Mouse (Mus musculus): ENCODE data around the gene Dock4. TPM values are rescaled to one million over a fixed set of nuclear protein-coding genes. Genes with fewer than 3 reads are reported as not detected.

Gene Dock4
- polyA plus RNA-seq, 1 experiment, result 12.7 TPM

GRCm38 (mm10) chr12:40635991-40636390 is 190.2 kb downstream of the Dock4 start:
- no peak overlapping the region for H3K27ac ChIP-seq (ENCODE audit: insufficient read depth, low read length)
- H3K36me3 ChIP-seq (ENCODE audit: control insufficient read depth, insufficient read depth, low read length, poor library complexity, severe bottlenecking), result no peaks in the 10 kb centered on the region
- no peaks in the 10 kb centered on the region for H3K4me1 ChIP-seq (ENCODE audit: control insufficient read depth, insufficient read depth, low read length)
- TF ChIP-seq POLR2A (IDR thresholded peaks at IDR 0.05; ENCODE audit: insufficient read depth, low read length), result no peak
- no peak for TF ChIP-seq CTCF (IDR thresholded peaks at IDR 0.05; ENCODE audit: low read depth, low read length)
- TF ChIP-seq EP300 (IDR thresholded peaks at IDR 0.05; ENCODE audit: insufficient read depth, low read depth, low read length), result no peak
- no peak overlapping the region for H3K4me3 ChIP-seq (ENCODE audit: low read depth, low read length)
- no peaks in the 10 kb centered on the region for H3K9me3 ChIP-seq (replicated peaks; ENCODE audit: control insufficient read depth, insufficient read depth, low read length, poor library complexity, severe bottlenecking)
- H3K9ac ChIP-seq (ENCODE audit: low read depth, poor library complexity, severe bottlenecking), result no peak overlapping the region
- no peaks in the 10 kb centered on the region for H3K27me3 ChIP-seq (ENCODE audit: control insufficient read depth, insufficient read depth, low read length, poor library complexity, severe bottlenecking)

- H3K9ac ChIP-seq (ENCODE audit: low read depth, poor library complexity, severe bottlenecking), result no peak overlapping the region
- no peak overlapping the region for H3K4me3 ChIP-seq (ENCODE audit: low read depth, low read length)
- H3K4me1 ChIP-seq (ENCODE audit: control insufficient read depth, insufficient read depth, low read length), result no peaks in the 10 kb centered on the region
- no peaks in the 10 kb centered on the region for H3K36me3 ChIP-seq (ENCODE audit: control insufficient read depth, insufficient read depth, low read length, poor library complexity, severe bottlenecking)
- TF ChIP-seq POLR2A (IDR thresholded peaks at IDR 0.05; ENCODE audit: insufficient read depth, low read length) (no peak), CTCF (IDR thresholded peaks at IDR 0.05; ENCODE audit: low read depth, low read length) (no peak), EP300 (IDR thresholded peaks at IDR 0.05; ENCODE audit: insufficient read depth, low read depth, low read length) (no peak)
- H3K9me3 ChIP-seq (replicated peaks; ENCODE audit: control insufficient read depth, insufficient read depth, low read length, poor library complexity, severe bottlenecking), result no peaks in the 10 kb centered on the region
- H3K27me3 ChIP-seq (ENCODE audit: control insufficient read depth, insufficient read depth, low read length, poor library complexity, severe bottlenecking), result no peaks in the 10 kb centered on the region
- no peak overlapping the region for H3K27ac ChIP-seq (ENCODE audit: insufficient read depth, low read length)
Observed at GRCm38 (mm10) chr12:40637427-40637826, 191.7 kb downstream of the Dock4 start.

DNA sequence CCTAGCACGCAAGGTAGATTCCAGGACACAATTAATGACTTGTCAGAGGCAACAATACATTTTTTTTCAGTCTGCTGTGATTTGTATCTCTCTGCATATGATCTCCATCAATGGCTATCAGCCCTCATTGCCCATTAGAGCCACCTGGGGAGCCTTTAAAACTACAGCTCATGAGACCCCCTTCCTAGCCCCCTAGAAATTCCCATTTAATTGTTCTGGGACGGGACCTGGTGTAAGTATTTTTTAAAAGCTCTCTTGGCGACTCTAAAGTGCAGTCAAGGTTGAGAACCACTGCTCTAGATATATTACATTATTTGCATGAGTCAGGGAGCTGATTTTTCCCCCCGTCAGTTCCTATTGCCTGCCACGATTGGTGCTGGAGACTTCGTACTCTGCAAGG is 200.1 kb downstream of the Dock4 start:
- Histone ChIP-seq H3K4me1 (ENCODE audit: control insufficient read depth, insufficient read depth, low read length) (no peaks in the 10 kb centered on the region), H3K9ac (ENCODE audit: low read depth, poor library complexity, severe bottlenecking) (no peak overlapping the region), H3K9me3 (replicated peaks; ENCODE audit: control insufficient read depth, insufficient read depth, low read length, poor library complexity, severe bottlenecking) (no peaks in the 10 kb centered on the region), H3K4me3 (ENCODE audit: low read depth, low read length) (no peak overlapping the region), H3K27me3 (ENCODE audit: control insufficient read depth, insufficient read depth, low read length, poor library complexity, severe bottlenecking) (no peaks in the 10 kb centered on the region), H3K36me3 (ENCODE audit: control insufficient read depth, insufficient read depth, low read length, poor library complexity, severe bottlenecking) (no peaks in the 10 kb centered on the region), H3K27ac (ENCODE audit: insufficient read depth, low read length) (no peak overlapping the region)
- TF ChIP-seq CTCF (IDR thresholded peaks at IDR 0.05; ENCODE audit: low read depth, low read length) (no peak), EP300 (IDR thresholded peaks at IDR 0.05; ENCODE audit: insufficient read depth, low read depth, low read length) (no peak), POLR2A (IDR thresholded peaks at IDR 0.05; ENCODE audit: insufficient read depth, low read length) (no peak)

GRCm38 (mm10) chr12:40654312-40654711 is 208.6 kb downstream of the Dock4 start:
- Histone ChIP-seq H3K27ac (ENCODE audit: insufficient read depth, low read length) (no peak overlapping the region), H3K4me1 (ENCODE audit: control insufficient read depth, insufficient read depth, low read length) (no peaks in the 10 kb centered on the region), H3K9ac (ENCODE audit: low read depth, poor library complexity, severe bottlenecking) (no peak overlapping the region), H3K36me3 (ENCODE audit: control insufficient read depth, insufficient read depth, low read length, poor library complexity, severe bottlenecking) (no peaks in the 10 kb centered on the region), H3K4me3 (ENCODE audit: low read depth, low read length) (no peak overlapping the region), H3K27me3 (ENCODE audit: control insufficient read depth, insufficient read depth, low read length, poor library complexity, severe bottlenecking) (no peaks in the 10 kb centered on the region), H3K9me3 (replicated peaks; ENCODE audit: control insufficient read depth, insufficient read depth, low read length, poor library complexity, severe bottlenecking) (no peaks in the 10 kb centered on the region)
- TF ChIP-seq CTCF (IDR thresholded peaks at IDR 0.05; ENCODE audit: low read depth, low read length) (no peak), POLR2A (IDR thresholded peaks at IDR 0.05; ENCODE audit: insufficient read depth, low read length) (no peak), EP300 (IDR thresholded peaks at IDR 0.05; ENCODE audit: insufficient read depth, low read depth, low read length) (no peak)

DNA sequence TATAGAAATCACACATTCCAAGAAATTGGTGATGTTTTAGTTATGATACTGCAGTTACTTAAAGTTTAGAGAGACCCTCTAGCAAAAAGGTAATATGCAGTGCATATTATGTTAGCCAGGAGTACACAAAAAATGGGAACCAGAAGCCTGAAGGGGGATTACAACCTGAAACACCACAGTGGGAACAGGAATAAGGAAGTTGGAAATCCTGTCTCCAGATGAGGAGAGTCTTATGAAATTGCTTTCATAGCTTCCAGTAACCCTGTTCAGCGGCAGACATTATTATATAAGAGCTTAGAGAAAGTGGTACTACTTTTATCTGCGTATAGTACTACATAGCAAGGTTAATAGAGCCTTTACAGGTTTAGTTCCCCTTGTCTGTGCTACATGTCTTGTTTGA is 210.1 kb downstream of the Dock4 start:
- Histone ChIP-seq H3K36me3 (ENCODE audit: control insufficient read depth, insufficient read depth, low read length, poor library complexity, severe bottlenecking) (no peaks in the 10 kb centered on the region), H3K4me1 (ENCODE audit: control insufficient read depth, insufficient read depth, low read length) (no peaks in the 10 kb centered on the region), H3K27me3 (ENCODE audit: control insufficient read depth, insufficient read depth, low read length, poor library complexity, severe bottlenecking) (no peaks in the 10 kb centered on the region), H3K9ac (ENCODE audit: low read depth, poor library complexity, severe bottlenecking) (no peak overlapping the region), H3K4me3 (ENCODE audit: low read depth, low read length) (no peak overlapping the region), H3K27ac (ENCODE audit: insufficient read depth, low read length) (no peak overlapping the region), H3K9me3 (replicated peaks; ENCODE audit: control insufficient read depth, insufficient read depth, low read length, poor library complexity, severe bottlenecking) (no peaks in the 10 kb centered on the region)
- TF ChIP-seq CTCF (IDR thresholded peaks at IDR 0.05; ENCODE audit: low read depth, low read length) (no peak), POLR2A (IDR thresholded peaks at IDR 0.05; ENCODE audit: insufficient read depth, low read length) (no peak), EP300 (IDR thresholded peaks at IDR 0.05; ENCODE audit: insufficient read depth, low read depth, low read length) (no peak)

GRCm38 (mm10) chr12:40656438-40656837 is 210.7 kb downstream of the Dock4 start:
- Histone ChIP-seq H3K9ac (ENCODE audit: low read depth, poor library complexity, severe bottlenecking) (no peak overlapping the region), H3K4me3 (ENCODE audit: low read depth, low read length) (no peak overlapping the region), H3K36me3 (ENCODE audit: control insufficient read depth, insufficient read depth, low read length, poor library complexity, severe bottlenecking) (no peaks in the 10 kb centered on the region), H3K9me3 (replicated peaks; ENCODE audit: control insufficient read depth, insufficient read depth, low read length, poor library complexity, severe bottlenecking) (no peaks in the 10 kb centered on the region), H3K27me3 (ENCODE audit: control insufficient read depth, insufficient read depth, low read length, poor library complexity, severe bottlenecking) (no peaks in the 10 kb centered on the region), H3K4me1 (ENCODE audit: control insufficient read depth, insufficient read depth, low read length) (no peaks in the 10 kb centered on the region), H3K27ac (ENCODE audit: insufficient read depth, low read length) (no peak overlapping the region)
- no peak for TF ChIP-seq CTCF (IDR thresholded peaks at IDR 0.05; ENCODE audit: low read depth, low read length)
- no peak for TF ChIP-seq EP300 (IDR thresholded peaks at IDR 0.05; ENCODE audit: insufficient read depth, low read depth, low read length)
- no peak for TF ChIP-seq POLR2A (IDR thresholded peaks at IDR 0.05; ENCODE audit: insufficient read depth, low read length)
